Mouse (Mus musculus): ENCODE data around the gene Dlec1.

GRCm38 (mm10) chr9:119130692-119131091, 28.4 kb downstream of the Dlec1 start:
- no peak for TF ChIP-seq POLR2A (IDR thresholded peaks at IDR 0.05; ENCODE audit: borderline replicate concordance, extremely low read depth, insufficient read depth, insufficient read length, poor library complexity, severe bottlenecking)
- no peak for TF ChIP-seq CTCF (IDR thresholded peaks at IDR 0.05; ENCODE audit: borderline replicate concordance, extremely low read depth, insufficient read depth, insufficient read length)
